Mouse (Mus musculus): ENCODE data around the gene Irx5. TPM values are rescaled to one million over a fixed set of nuclear protein-coding genes. Genes with fewer than 3 reads are reported as not detected.

The Irx5 gene
- total and polyA plus RNA-seq, 2 experiments from 2014 or later = 1.6 to 2.7 TPM

DNA sequence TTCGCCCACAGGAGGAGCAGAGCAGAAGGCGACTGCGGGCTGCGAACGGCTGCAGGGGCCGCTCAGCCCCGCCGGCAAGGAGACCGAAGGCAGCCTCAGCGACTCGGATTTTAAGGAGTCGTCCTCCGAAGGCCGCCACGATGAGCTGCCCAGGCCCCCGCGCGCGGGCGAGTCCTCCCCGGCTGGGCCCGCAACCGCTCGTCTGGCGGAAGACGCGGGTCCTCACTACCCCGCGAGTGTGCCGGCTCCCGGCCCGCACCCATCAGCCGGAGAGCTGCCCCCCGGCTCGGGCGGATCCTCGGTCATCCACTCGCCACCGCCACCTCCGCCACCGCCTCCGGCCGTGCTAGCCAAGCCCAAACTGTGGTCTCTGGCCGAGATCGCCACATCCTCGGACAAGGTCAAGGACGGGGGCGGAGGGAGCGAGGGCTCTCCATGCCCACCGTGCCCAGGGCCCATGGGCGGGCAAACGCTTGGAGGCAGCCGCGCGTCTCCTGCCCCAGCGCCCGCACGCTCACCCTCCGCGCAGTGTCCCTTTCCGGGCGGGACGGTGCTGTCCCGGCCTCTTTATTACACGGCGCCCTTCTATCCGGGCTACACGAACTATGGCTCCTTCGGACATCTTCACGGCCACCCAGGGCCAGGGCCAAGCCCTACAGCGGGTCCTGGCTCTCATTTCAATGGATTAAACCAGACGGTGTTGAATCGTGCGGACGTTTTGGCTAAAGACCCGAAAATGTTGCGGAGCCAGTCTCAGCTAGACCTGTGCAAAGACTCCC lies 2.8 kb downstream of the Irx5 start:
- no peak for TF ChIP-seq CTCF (IDR thresholded peaks at IDR 0.05; ENCODE audit: low read depth)
- H3K27ac ChIP-seq (ENCODE audit: low read depth, low read length) = no peak overlapping the region
- peaks cover 70% of the 10 kb centered on the region for H3K27me3 ChIP-seq (ENCODE audit: insufficient read depth, low read length)
- H3K4me2 ChIP-seq (ENCODE audit: low read depth) = no peak overlapping the region
- no peak for DNase-seq
- no peaks in the 10 kb centered on the region for H3K4me1 ChIP-seq (ENCODE audit: insufficient read depth)
- no peak overlapping the region for H3K9ac ChIP-seq
- H3K4me3 ChIP-seq (ENCODE audit: low read depth, low read length) = no peak overlapping the region
- 3% methylated on average over 70 of the region's 77 CpGs for WGBS
- no peaks in the 10 kb centered on the region for H3K36me3 ChIP-seq (ENCODE audit: insufficient read depth)
- no peak for ATAC-seq
- no peaks in the 10 kb centered on the region for H3K9me3 ChIP-seq (ENCODE audit: low read length)

DNA sequence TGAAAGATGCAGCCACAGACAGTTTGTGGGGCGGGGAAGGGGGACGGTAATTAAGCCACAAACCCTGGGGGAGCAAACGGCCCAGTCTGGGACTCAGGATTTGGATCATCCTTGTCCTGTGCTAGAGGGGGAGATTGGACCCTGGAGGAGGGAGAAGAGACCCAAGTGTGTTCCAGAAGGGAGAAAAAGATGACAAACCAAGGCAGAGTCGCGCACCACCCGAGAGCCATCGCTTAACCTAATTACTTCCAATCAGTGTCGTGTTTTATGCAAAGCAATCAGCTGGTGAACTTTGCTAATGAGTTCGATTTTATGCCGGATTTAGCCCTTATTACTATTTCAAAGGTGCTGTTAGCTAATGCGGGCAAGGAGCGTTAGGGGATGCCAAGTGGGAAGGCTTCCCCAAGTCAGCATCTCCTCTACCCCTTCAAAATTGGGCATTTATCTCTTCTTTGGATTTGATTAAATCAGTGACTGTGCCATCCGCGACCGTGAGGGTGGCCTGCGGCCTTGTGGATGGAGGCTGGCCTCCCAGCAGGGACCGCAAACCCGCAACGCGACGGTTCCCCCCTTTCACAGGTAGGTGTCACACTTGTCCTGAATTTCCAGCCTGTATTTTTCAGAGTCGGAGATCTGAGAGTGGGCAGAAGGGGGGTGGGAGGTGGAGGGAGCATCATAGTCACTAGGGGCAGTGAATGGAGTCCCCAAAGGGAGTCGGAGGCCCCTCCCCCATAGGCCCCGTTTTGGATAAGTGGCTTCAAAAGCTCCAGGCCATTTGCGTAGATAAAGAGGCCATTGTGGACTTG lies 4.3 kb downstream of the Irx5 start:
- ATAC-seq (peak; percentile 37; the same call in 1 of the 2 replicates), DNase-seq (peak; percentile 75)
- no peak overlapping the region for H3K27ac ChIP-seq (ENCODE audit: low read depth, low read length)
- H3K4me2 ChIP-seq (ENCODE audit: low read depth) = no peak overlapping the region
- WGBS = 5% methylated on average over 25 of the region's 25 CpGs
- H3K36me3 ChIP-seq (ENCODE audit: insufficient read depth) = no peaks in the 10 kb centered on the region
- H3K27me3 ChIP-seq (ENCODE audit: insufficient read depth, low read length) = peaks cover 71% of the 10 kb centered on the region
- peak; percentile 77 for TF ChIP-seq CTCF (IDR thresholded peaks at IDR 0.05; ENCODE audit: low read depth)
- no peak overlapping the region for H3K4me3 ChIP-seq (ENCODE audit: low read depth, low read length)
- no peak overlapping the region for H3K9ac ChIP-seq
- no peaks in the 10 kb centered on the region for H3K9me3 ChIP-seq (ENCODE audit: low read length)
- no peaks in the 10 kb centered on the region for H3K4me1 ChIP-seq (ENCODE audit: insufficient read depth)

DNA sequence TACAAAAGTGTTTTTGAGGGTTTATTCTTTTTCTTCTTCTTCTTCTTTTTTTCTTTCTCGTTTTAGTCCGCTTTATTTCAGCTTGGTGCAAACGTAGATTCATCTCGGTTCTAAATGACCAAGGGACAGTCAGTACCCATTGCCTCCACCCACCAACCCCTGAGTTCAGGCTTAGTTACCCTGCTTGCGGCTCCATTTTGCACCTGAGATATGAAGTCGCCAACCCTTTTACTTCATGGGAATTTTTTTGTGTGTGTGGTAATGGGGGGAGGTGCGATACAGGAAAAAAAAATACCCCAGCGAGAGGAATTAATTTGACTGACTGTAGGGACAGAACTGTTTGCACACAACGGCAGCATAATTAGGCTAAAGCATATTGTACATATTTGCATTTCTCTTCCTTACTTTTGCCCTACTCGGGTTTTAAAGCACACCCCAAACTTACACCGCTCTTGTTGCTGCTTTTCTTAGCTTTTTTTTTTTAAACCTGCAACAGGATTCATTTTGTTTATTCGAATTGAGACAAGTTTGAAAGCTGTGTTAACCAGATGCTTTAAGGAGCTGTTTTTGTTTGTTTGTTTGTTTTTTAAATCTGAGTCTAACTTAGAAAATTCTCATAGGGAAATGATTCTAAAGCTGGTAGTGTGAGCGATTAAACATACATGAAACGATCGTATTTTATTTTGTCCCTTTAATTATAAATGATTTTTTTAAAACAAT lies 5.1 kb downstream of the Irx5 start:
- no peak for TF ChIP-seq CTCF (IDR thresholded peaks at IDR 0.05; ENCODE audit: low read depth)
- Histone ChIP-seq H3K27me3 (ENCODE audit: insufficient read depth, low read length) (peaks cover 71% of the 10 kb centered on the region), H3K27ac (ENCODE audit: low read depth, low read length) (no peak overlapping the region), H3K36me3 (ENCODE audit: insufficient read depth) (no peaks in the 10 kb centered on the region), H3K9ac (no peak overlapping the region), H3K4me1 (ENCODE audit: insufficient read depth) (no peaks in the 10 kb centered on the region), H3K9me3 (ENCODE audit: low read length) (no peaks in the 10 kb centered on the region), H3K4me2 (ENCODE audit: low read depth) (no peak overlapping the region), H3K4me3 (ENCODE audit: low read depth, low read length) (no peak overlapping the region)
- WGBS = 3% methylated on average over 15 of the region's 15 CpGs
- ATAC-seq (no peak), DNase-seq (peak; percentile 60)

DNA sequence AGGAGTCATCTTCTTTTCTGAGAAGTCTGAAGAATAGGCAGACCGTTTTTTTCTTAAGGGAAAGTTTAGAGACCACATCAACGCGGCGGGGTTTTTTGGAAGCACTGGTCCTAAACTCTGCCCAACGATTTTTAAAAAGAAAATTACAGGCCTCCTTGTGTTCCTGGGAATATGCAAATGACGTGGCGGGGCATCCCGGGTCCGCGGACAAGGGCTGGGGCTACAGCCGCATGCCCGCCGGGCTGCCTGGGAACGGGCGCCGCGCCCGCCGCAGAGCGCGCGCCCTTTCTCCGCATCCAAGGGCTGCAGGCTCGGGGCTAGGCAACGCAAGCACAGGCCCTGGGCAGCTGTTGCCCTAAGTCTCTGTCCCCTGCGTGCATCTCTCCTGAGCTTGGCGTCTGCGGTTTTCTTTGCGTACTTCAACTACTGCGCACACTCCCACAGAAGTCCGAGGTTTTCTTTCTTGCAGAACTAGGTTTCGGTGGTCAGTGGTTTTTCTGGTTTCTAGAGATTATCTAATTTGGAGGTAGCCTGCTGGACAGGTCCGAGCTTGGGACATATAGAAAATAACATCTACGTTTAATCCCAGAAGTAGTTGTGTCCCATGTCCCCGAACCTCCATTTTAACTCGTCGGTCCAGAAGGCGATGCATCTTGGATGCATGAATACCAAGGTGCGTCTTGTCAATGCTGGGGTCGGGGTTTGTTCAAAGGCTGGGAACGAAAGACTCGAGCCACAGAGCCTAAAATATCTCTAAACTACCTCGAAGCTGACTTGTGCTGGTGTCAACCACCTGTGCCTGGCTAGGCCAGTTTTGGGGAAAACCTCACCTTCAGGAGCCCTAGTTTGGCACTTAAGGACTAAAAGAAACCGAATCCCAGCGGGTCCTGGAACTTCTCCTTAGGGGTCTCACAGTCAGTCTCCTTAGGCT lies 6.1 kb downstream of the Irx5 start:
- H3K4me3 ChIP-seq (ENCODE audit: low read depth, low read length) = no peak overlapping the region
- no peaks in the 10 kb centered on the region for H3K4me1 ChIP-seq (ENCODE audit: insufficient read depth)
- H3K4me2 ChIP-seq (ENCODE audit: low read depth) = no peak overlapping the region
- DNase-seq = peak; percentile 46
- H3K9me3 ChIP-seq (ENCODE audit: low read length) = no peaks in the 10 kb centered on the region
- TF ChIP-seq CTCF (IDR thresholded peaks at IDR 0.05; ENCODE audit: low read depth) = no peak
- no peaks in the 10 kb centered on the region for H3K36me3 ChIP-seq (ENCODE audit: insufficient read depth)
- 3% methylated on average over 45 of the region's 45 CpGs for WGBS
- H3K9ac ChIP-seq = no peak overlapping the region
- no peak overlapping the region for H3K27ac ChIP-seq (ENCODE audit: low read depth, low read length)
- no peak for ATAC-seq
- peaks cover 75% of the 10 kb centered on the region for H3K27me3 ChIP-seq (ENCODE audit: insufficient read depth, low read length)

DNA sequence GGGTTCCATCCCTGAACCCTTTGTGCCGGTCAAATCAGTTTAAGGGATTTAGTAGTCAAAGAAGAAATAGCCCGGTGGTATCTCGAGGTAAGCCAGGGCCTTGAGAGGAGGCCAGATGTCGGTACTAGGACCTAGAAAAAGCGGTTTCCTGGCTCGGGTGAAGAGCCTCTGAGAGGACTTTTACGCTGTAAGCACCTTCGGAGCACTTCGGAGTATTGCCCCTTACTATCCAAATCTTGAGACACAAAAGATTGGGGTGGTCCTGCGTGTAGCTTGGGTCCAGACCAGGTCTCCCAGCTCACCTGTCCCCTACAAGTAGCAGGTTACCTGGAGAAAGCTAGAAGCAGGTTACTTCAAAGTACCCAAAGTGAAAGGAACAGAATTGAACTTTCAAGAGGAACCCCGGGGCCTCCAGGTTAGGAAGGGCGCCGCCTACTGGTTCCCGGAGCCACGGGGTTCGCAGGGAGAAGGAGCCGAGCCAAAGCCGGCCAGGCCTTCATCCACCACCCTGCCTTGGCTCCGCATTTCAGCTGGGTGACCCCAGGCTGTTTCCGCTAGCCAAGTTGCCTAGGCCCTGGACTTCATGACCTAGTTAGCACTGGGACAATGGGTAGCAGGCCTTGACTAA lies 6.8 kb downstream of the Irx5 start:
- DNase-seq (no peak), ATAC-seq (no peak)
- Histone ChIP-seq H3K36me3 (ENCODE audit: insufficient read depth) (no peaks in the 10 kb centered on the region), H3K4me3 (ENCODE audit: low read depth, low read length) (no peak overlapping the region), H3K9me3 (ENCODE audit: low read length) (no peaks in the 10 kb centered on the region), H3K4me1 (ENCODE audit: insufficient read depth) (no peaks in the 10 kb centered on the region), H3K27ac (ENCODE audit: low read depth, low read length) (no peak overlapping the region), H3K4me2 (ENCODE audit: low read depth) (no peak overlapping the region), H3K9ac (no peak overlapping the region), H3K27me3 (ENCODE audit: insufficient read depth, low read length) (peaks cover 76% of the 10 kb centered on the region)
- TF ChIP-seq CTCF (IDR thresholded peaks at IDR 0.05; ENCODE audit: low read depth) = peak; percentile 33
- 5% methylated on average over 20 of the region's 20 CpGs for WGBS

DNA sequence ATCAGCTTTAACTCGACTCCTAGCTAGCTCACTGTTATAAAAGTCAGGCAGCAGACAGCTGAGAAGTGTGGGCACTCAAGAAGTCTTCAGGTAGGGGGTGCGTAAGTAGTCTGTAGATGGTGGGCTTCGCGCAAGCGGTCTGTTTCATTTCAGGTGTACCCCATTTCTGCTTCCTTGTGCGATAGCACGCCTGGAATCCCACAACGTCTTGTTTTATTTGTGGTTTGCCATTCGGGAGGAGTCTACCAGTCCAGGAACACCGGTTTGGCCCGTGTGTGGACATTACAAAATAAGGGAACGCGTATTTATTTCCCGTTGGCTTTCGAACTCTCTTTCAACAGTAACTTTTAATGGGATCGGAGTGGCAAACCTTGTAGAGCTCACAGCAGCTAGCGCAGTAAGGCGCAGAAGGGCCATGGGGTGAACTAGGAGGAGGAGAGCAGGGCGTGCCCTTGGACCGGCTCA lies 7.4 kb downstream of the Irx5 start:
- H3K9me3 ChIP-seq (ENCODE audit: low read length) = no peaks in the 10 kb centered on the region
- H3K4me1 ChIP-seq (ENCODE audit: insufficient read depth) = no peaks in the 10 kb centered on the region
- H3K27me3 ChIP-seq (ENCODE audit: insufficient read depth, low read length) = peaks cover 77% of the 10 kb centered on the region
- no peak overlapping the region for H3K9ac ChIP-seq
- H3K4me3 ChIP-seq (ENCODE audit: low read depth, low read length) = no peak overlapping the region
- no peaks in the 10 kb centered on the region for H3K36me3 ChIP-seq (ENCODE audit: insufficient read depth)
- no peak for TF ChIP-seq CTCF (IDR thresholded peaks at IDR 0.05; ENCODE audit: low read depth)
- no peak for ATAC-seq
- no peak overlapping the region for H3K4me2 ChIP-seq (ENCODE audit: low read depth)
- DNase-seq = no peak
- WGBS = 14% methylated on average over 20 of the region's 20 CpGs
- no peak overlapping the region for H3K27ac ChIP-seq (ENCODE audit: low read depth, low read length)

Measured in forebrain, postnatal 0 days (tissue).